Mouse (Mus musculus) hindlimb bud, embryonic 11.5 days (tissue): Measurements from ENCODE around the gene Dedd.
"Not testable (repeated sequence)": the region's sequence is repeated elsewhere in the genome, so short reads cannot be mapped to it uniquely, and the experiment has no call there.

Source experiments
- DNase-seq: peaks from one replicate; pipeline ENCODE4 v3.0.0-alpha.2; 2012; ENCODE audit warnings: low read depth, low spot score; ENCODE audit errors: extremely low spot score

Dedd gene

DNA sequence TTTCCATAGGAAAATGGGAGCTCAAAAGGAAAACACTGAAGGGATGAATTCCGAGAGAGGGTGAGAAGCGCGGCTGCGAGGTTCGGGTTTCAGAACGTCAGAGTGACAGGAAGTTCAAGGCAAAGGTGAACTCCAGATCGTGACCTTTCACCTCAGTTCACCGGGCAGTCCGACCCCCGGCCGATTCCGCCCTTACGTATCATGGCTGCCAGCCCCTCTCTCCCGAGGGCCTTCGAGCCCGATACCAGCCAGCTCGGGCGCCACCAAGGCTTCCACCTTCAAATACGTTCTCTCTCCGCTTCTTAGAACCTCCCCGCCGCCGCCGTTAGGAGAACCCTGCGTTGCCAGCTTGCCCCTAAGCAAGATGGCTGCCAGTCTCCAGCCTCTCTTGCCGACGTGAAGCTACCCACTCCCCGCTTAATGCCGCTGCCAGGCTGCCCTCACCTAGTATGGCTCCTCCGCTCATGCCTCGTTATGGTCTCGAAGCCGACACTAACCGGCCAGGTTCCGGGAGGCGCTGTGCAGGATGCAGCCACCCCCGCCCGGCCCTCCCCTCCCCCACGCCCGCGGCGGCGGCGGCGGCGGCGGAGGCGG is at the start of gene Dedd:
TSS of gene Dedd (plus strand) at position 307 of the 594 bp plus-strand sequence.
- DNase-seq: peak; percentile 63

- no peak for DNase-seq
These were observed 49.2 kb upstream of the Dedd start for GRCm38 (mm10) chr1:171279721-171280120.

DNA sequence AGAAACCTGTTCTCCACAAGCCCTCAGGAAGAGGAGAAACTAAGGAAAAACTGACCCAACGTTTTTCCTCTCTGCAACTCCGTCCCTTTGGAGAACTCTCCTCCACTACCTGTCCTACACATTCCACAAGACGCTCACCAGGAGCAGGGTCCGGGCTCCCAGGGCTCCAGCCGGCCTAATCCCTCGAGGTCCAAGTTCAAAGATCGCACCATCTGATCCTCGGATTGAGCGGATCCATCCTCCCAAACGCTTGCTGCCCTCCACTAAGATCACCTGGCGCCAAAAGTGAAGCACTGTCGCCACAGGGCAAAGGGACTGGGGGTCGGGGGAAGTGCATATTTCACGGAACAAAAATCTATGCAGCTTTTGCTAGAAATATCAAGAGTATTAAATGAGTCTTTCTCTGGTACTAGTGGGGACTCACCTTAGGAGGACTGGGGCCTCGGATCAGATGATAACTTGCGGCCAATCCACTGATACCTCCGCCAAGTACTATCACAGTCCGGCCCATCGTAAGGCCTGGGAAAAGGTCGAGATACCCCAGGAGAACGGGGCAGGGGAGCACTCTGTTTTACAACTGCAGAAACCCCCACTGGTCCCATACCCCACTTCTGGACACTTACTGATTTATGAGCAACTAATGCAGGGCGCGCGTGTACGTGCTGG is 48.6 kb upstream of the Dedd start:
- no peak for DNase-seq

- DNase-seq: peak; percentile 97
These were observed 47.9 kb upstream of the Dedd start, which contains the start of gene Ppox for GRCm38 (mm10) chr1:171280916-171281527. Gene Ppox, minus strand, starts transcription at chr1:171281186.

DNA sequence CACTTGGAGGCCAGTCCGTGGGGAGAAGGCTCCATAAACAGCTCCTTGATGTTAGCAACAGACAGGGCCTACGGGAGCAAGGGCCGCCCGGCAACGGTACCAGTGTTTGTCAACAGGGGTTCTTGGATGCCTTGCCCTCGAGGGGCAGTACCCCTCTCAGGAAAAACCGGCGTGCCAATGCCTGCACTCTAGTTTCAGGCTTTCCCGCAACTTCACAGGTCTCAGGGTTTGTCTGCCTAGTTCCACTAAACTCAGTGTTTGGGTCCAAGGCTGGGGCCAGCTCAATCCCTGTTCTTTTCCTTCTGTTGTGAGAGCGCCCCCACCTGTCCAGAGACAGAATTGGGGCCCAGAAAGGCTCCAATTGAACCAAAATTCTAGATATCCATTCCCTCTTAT is 47.4 kb upstream of the Dedd start:
- DNase-seq: no peak

GRCm38 (mm10) chr1:171282086-171282805 is 46.7 kb upstream of the Dedd start:
- no peak for DNase-seq

DNA sequence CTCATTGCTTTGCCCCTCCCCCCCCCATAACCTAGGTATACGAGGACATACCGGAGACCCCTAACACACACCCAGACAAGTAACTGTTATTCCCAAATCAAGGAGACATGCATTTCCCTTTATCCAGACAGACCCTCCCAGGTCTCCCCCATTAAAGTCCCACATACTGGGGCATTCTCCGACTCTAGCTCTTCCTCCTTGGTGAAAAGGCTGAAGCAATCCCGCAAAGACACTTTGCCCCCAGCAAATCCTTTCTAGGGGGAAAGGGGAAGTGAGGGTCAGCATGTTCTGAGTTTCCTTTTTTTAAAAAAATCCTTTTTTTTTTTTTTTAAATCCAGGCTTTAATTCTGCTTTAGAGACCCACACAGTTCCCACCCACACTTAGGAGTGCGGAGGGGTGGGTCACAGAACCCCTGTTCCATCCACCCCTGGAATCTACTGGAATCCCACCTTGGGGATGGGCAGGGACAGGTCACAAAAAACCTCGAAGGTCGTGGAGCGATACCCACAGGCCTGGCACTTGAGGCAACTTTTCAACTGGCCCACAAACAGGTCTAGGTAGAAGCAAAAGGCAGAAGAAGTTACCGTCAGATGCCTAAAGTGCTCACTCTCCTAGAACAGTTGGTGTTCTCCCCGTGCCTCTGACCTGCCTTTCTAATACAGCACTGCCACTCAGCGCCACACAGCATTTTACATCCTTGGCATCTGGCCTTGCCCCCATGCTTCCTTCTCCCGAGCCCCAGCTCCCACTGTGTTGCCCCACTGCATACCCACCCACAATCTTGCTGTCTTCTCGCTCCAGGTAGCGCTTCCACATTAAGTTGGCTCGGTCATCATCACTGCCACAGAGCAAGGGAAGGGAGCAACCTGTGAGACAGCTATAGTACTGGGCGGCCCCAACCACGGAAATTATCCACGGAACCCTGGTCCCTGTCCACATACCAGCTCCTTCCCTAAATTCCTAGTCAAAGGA is 45.5 kb upstream of the Dedd start:
- no peak for DNase-seq

GRCm38 (mm10) chr1:171284491-171284890 is 44.5 kb upstream of the Dedd start:
- no peak for DNase-seq

- DNase-seq: no peak
These were observed 43.7 kb upstream of the Dedd start for GRCm38 (mm10) chr1:171285096-171285892.

DNA sequence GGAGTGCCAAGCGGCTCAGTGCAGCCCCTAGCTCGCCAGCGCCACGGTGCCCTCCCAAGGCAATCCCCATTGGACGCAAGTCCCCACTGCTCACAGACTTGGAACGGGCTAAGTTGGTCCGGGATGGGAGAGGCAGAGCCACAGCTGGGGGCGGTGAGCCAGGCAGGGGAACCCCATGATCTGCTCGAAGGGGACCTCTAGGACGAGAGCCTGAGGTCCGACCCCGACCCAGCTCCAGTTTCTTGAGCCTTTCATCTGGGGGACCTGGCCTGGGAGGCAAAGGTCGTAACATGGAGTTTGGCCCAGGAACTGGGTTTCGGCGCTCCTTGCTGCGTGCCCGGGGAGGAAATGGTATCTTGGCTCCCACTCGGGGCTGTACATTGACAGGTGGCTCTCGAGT is 42.4 kb upstream of the Dedd start:
- no peak for DNase-seq

- peak; percentile 81 for DNase-seq
These were observed 41.5 kb upstream of the Dedd start, which contains the start of gene Usp21 for GRCm38 (mm10) chr1:171287136-171288081. Gene Usp21, minus strand, starts transcription at chr1:171287991.

DNA sequence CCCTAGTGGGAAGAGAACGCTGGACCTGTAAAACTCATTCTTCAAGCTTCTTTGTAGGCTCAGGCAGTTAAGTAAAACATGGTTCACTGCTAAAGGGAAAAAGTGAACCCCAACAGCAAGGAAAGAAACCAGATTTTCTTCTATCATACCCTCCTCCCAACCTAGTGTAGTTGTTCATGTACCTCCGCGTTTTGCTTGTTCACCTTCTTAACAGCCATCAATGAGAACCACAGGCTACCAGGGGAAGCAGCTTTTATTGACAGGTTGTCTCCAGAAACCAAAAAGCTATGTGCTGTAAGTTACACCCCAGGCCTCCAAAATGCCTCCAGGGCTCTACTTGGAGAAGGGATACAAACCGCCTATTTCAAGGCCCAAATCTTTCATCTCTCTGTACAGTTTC is 40.6 kb upstream of the Dedd start:
- DNase-seq: no peak

DNA sequence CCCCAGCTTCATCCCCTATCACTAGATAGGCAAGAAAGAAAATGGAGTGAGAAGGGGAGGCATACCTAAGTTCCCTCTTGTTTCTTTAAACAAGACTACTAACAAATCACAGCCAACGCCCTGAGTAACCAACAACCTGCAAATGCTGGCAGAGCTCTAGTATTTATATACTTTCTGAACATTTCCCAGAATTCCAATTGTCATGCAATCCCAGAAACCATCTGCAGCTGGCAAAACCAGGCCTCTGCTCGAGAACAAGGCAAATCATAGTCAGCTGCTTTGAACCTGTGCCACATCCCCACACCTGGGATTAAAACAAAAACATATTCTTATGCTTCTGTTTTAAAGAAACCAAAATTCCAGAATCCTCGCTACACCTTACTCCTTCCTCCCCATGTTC is 35.6 kb upstream of the Dedd start:
- DNase-seq: no peak

DNA sequence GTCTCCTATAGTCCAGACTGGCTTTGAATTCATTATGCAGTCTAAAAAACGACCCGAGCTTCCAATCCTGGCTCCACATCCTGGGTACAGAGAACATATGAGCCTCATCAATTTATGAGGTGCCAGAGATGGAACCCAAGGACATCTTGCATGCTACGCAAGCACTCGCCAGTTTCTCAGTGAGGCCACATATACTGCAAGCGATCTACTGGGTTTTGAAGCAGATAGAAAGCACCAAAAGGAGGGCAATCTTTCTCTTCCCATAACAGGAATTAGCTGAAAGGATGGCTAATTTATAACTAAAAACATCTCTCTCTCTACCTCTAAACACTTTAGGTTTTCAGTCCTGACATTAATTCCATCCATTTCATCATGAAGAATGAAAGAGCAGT is 35.0 kb upstream of the Dedd start:
- DNase-seq: no peak

- DNase-seq: peak; percentile 60
These were observed 34.5 kb upstream of the Dedd start, which contains the start of gene Ufc1 for GRCm38 (mm10) chr1:171294298-171295062. Gene Ufc1, minus strand, starts transcription at chr1:171295024.

DNA sequence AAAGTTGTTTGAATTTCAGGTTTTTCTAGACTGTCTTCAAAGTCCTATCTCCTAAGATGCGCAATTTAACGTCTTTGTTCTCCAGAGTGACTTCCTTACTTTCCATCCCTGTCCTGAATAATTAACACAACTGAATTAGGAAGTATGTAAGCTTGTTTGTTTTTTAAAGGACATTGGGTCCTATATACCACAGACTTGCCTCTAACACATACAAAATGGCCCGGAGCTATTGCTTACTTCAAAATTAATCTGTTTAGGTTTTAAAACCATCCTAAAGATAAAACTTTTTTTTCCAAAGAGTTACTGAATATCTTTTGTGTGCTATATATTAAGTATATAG is 33.9 kb upstream of the Dedd start:
- DNase-seq: no peak

GRCm38 (mm10) chr1:171298226-171298625 is 30.7 kb upstream of the Dedd start:
- no peak for DNase-seq

DNA sequence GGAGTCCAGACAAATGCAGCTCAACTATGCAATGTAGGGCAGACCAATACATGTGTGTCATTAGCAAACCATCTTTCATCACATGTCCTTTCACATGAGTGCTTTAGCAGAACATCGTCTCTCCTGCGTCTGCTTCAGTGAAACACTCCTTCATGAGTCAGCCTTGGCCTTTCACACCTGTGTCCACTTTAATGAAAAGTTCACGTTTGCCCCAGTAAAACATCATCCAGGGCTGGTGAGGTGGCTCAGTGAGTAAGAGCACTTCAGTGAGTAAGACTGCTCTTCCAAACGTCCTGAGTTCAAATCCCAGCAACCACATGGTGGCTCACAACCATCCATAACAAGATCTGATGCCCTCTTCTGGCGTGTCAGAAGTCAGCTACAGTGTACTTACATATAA is 22.8 kb upstream of the Dedd start:
- DNase-seq: not testable (repeated sequence)
